Mouse (Mus musculus) MEL (cell line): ENCODE results near the gene Dppa5a.

Experiments
- CTCF ChIP-seq, 3 experiments: IDR thresholded peaks in 2 of 3; conservative IDR thresholded peaks in 1 of 3; 2 replicates each; pipeline ENCODE4 v1.5.1; 2011 to 2012; ENCODE audit warnings: low read length in 3 of 3, low read depth in 2 of 3, mild to moderate bottlenecking in 2 of 3, improper control_type of control experiment in 1 of 3, inconsistent platforms in 1 of 3, mixed read lengths in 1 of 3, moderate library complexity in 1 of 3; ENCODE audit not compliant: control insufficient read depth in 1 of 3, insufficient read depth in 1 of 3, poor library complexity in 1 of 3, severe bottlenecking in 1 of 3
- GATA1 ChIP-seq: IDR thresholded peaks from 2 replicates; pipeline ENCODE4 v1.6.1; 2011; ENCODE audit warnings: low read depth, low read length, improper control_type of control experiment
- POLR2A ChIP-seq, 2 experiments: IDR thresholded peaks; 2 replicates each; pipeline ENCODE4 v1.6.1; 2011 to 2012; ENCODE audit warnings: low read length in 2 of 2, mild to moderate bottlenecking in 2 of 2, control low read depth in 1 of 2, improper control_type of control experiment in 1 of 2, low read depth in 1 of 2, moderate library complexity in 1 of 2; ENCODE audit not compliant: control insufficient read depth in 1 of 2, insufficient read depth in 1 of 2, poor library complexity in 1 of 2

GRCm38 (mm10) chr9:78374885-78375389 is 7.0 kb upstream of the Dppa5a start:
- TF ChIP-seq GATA1 (no peak), CTCF (IDR thresholded peaks at IDR 0.05 in 2 of 3, conservative IDR thresholded peaks at IDR 0.05 in 1 of 3; ENCODE audit: control insufficient read depth in 1 of 3, insufficient read depth in 1 of 3, low read depth in 2 of 3, low read length in 3 of 3, poor library complexity in 1 of 3, severe bottlenecking in 1 of 3) (no peak), POLR2A (IDR thresholded peaks at IDR 0.05; ENCODE audit: control insufficient read depth in 1 of 2, insufficient read depth in 1 of 2, low read depth in 1 of 2, low read length in 2 of 2, poor library complexity in 1 of 2) (no peak)
